Mouse (Mus musculus) embryonic facial prominence, embryonic 11.5 days (tissue): ENCODE results near the gene Nhsl1. TPM values are rescaled to one million over a fixed set of nuclear protein-coding genes. Genes with fewer than 3 reads are reported as not detected.

Source experiments
- ATAC-seq: fragments of 200-750 bp; cut with Nextera tagmentation; replicated peaks from 2 replicates; pipeline ENCODE4 v1.8.0; 2017; ENCODE audit warnings: low read depth; ENCODE audit not compliant: insufficient number of reproducible peaks, low FRiP score, low TSS enrichment
- DNase-seq: peaks from one replicate; pipeline ENCODE4 v3.0.0-alpha.2; 2015; ENCODE audit warnings: low spot score
- H3K27ac ChIP-seq: fragments of 300-500 bp; sonication (generic); replicated peaks from 2 replicates; pipeline ENCODE4 v1.5.1; 2014; ENCODE audit warnings: mild to moderate bottlenecking, low read depth, low read length, control low read depth
- H3K27me3 ChIP-seq: fragments of 300-500 bp; sonication (generic); 2 replicates; pipeline ENCODE4 v1.6.1; 2014; ENCODE audit warnings: mild to moderate bottlenecking, low read length, moderate library complexity, mixed read lengths; ENCODE audit not compliant: control insufficient read depth, insufficient read depth
- H3K36me3 ChIP-seq: fragments of 300-500 bp; sonication (generic); replicated peaks from 2 replicates; pipeline ENCODE4 v1.6.1; 2014; ENCODE audit warnings: low read depth, mild to moderate bottlenecking, low read length, moderate library complexity, mixed read lengths; ENCODE audit not compliant: control insufficient read depth, insufficient read depth
- H3K4me1 ChIP-seq: fragments of 300-500 bp; sonication (generic); 2 replicates; pipeline ENCODE4 v1.6.1; 2014; ENCODE audit warnings: low read length, mixed read lengths; ENCODE audit not compliant: control insufficient read depth, insufficient read depth
- H3K4me2 ChIP-seq: fragments of 300-500 bp; sonication (generic); 2 replicates; pipeline ENCODE4 v1.6.1; 2014; ENCODE audit warnings: low read depth, mild to moderate bottlenecking, control low read depth, low read length, moderate library complexity
- H3K4me3 ChIP-seq: fragments of 300-500 bp; sonication (generic); 2 replicates; pipeline ENCODE4 v1.5.1; 2014; ENCODE audit warnings: low read depth, low read length, control low read depth
- H3K9ac ChIP-seq: fragments of 300-500 bp; sonication (generic); replicated peaks from 2 replicates; pipeline ENCODE4 v1.6.1; 2014; ENCODE audit warnings: mild to moderate bottlenecking, control low read depth, low read length
- H3K9me3 ChIP-seq: fragments of 300-500 bp; sonication (generic); replicated peaks from 2 replicates; pipeline ENCODE4 v1.6.1; 2016; ENCODE audit warnings: mild to moderate bottlenecking, low read length, inconsistent platforms, mixed read lengths; ENCODE audit not compliant: control insufficient read depth
- WGBS: fragments of 180-500 bp; shearing (Covaris S2); extraction: QIAGEN DNeasy Blood & Tissue Kit; methylation state at CpG from one replicate; pipeline ENCODE4 v1.1.7; 2014; 5-methylcytosine and 5-hydroxymethylcytosine counted together
- polyA plus RNA-seq: library from polyadenylated mRNA; unstranded; fragments of >200 nt; fragmentation: Nextera tagmentation; extraction: Ambion mirVana; gene quantifications from 2 replicates; pipeline ENCODE4 v1.2.1, GENCODE M21; 2014

The Nhsl1 gene
- polyA plus RNA-seq, 1 experiment from 2014 or later = 12.5 TPM

GRCm38 (mm10) chr10:18354103-18354502 is 35.3 kb downstream of the Nhsl1 start:
- Histone ChIP-seq H3K9ac (no peak overlapping the region), H3K4me2 (no peak overlapping the region), H3K27ac (no peak overlapping the region), H3K36me3 (no peaks in the 10 kb centered on the region), H3K27me3 (no peaks in the 10 kb centered on the region), H3K9me3 (no peaks in the 10 kb centered on the region), H3K4me3 (no peak overlapping the region), H3K4me1 (no peaks in the 10 kb centered on the region)
- DNase-seq (no peak), ATAC-seq (no peak)
- 75% methylated on average over 8 of the region's 8 CpGs for WGBS

GRCm38 (mm10) chr10:18356461-18356860 is 37.7 kb downstream of the Nhsl1 start:
- H3K36me3 ChIP-seq = no peaks in the 10 kb centered on the region
- DNase-seq (no peak), ATAC-seq (no peak)
- H3K9me3 ChIP-seq = no peaks in the 10 kb centered on the region
- no peak overlapping the region for H3K4me3 ChIP-seq
- no peak overlapping the region for H3K9ac ChIP-seq
- 81% methylated on average over 6 of the region's 6 CpGs for WGBS
- no peaks in the 10 kb centered on the region for H3K27me3 ChIP-seq
- no peak overlapping the region for H3K4me2 ChIP-seq
- no peak overlapping the region for H3K27ac ChIP-seq
- no peaks in the 10 kb centered on the region for H3K4me1 ChIP-seq

- H3K4me3 ChIP-seq = no peak overlapping the region
- WGBS = 84% methylated on average over 6 of the region's 6 CpGs
- no peaks in the 10 kb centered on the region for H3K36me3 ChIP-seq
- no peak overlapping the region for H3K4me2 ChIP-seq
- DNase-seq (no peak), ATAC-seq (no peak)
- H3K9me3 ChIP-seq = no peaks in the 10 kb centered on the region
- no peaks in the 10 kb centered on the region for H3K27me3 ChIP-seq
- no peak overlapping the region for H3K27ac ChIP-seq
- H3K4me1 ChIP-seq = no peaks in the 10 kb centered on the region
- H3K9ac ChIP-seq = no peak overlapping the region
Measured at GRCm38 (mm10) chr10:18357212-18357611, 38.4 kb downstream of the Nhsl1 start.

GRCm38 (mm10) chr10:18358461-18358860 is 39.7 kb downstream of the Nhsl1 start:
- Histone ChIP-seq H3K36me3 (no peaks in the 10 kb centered on the region), H3K27ac (no peak overlapping the region), H3K4me2 (no peak overlapping the region), H3K9ac (no peak overlapping the region), H3K4me1 (no peaks in the 10 kb centered on the region), H3K4me3 (no peak overlapping the region), H3K9me3 (no peaks in the 10 kb centered on the region), H3K27me3 (no peaks in the 10 kb centered on the region)
- DNase-seq = no peak
- WGBS = 71% methylated on average over 5 of the region's 5 CpGs
- ATAC-seq = no peak

GRCm38 (mm10) chr10:18360175-18360574 is 41.4 kb downstream of the Nhsl1 start:
- Histone ChIP-seq H3K27ac (no peak overlapping the region), H3K36me3 (no peaks in the 10 kb centered on the region), H3K9ac (no peak overlapping the region), H3K4me3 (no peak overlapping the region), H3K4me1 (no peaks in the 10 kb centered on the region), H3K27me3 (no peaks in the 10 kb centered on the region), H3K9me3 (no peaks in the 10 kb centered on the region), H3K4me2 (no peak overlapping the region)
- no peak for ATAC-seq
- 85% methylated on average over 6 of the region's 6 CpGs for WGBS
- no peak for DNase-seq

GRCm38 (mm10) chr10:18365432-18365831 is 46.6 kb downstream of the Nhsl1 start:
- H3K9ac ChIP-seq = no peak overlapping the region
- ATAC-seq (no peak), DNase-seq (no peak)
- 88% methylated on average over 6 of the region's 6 CpGs for WGBS
- H3K4me2 ChIP-seq = no peak overlapping the region
- H3K4me1 ChIP-seq = 0 out of 2 replicates have a peak, but pooled peaks cover 1% of the 10 kb centered on the region
- no peak overlapping the region for H3K4me3 ChIP-seq
- no peaks in the 10 kb centered on the region for H3K36me3 ChIP-seq
- H3K27ac ChIP-seq = no peak overlapping the region
- no peaks in the 10 kb centered on the region for H3K9me3 ChIP-seq
- no peaks in the 10 kb centered on the region for H3K27me3 ChIP-seq

- 62% methylated on average over 7 of the region's 7 CpGs for WGBS
- DNase-seq (no peak), ATAC-seq (no peak)
Measured at GRCm38 (mm10) chr10:18366697-18367096, 47.9 kb downstream of the Nhsl1 start.

GRCm38 (mm10) chr10:18368111-18368510 is 49.3 kb downstream of the Nhsl1 start:
- DNase-seq = no peak
- no peak overlapping the region for H3K4me3 ChIP-seq
- 96% methylated on average over 8 of the region's 8 CpGs for WGBS
- H3K4me2 ChIP-seq = no peak overlapping the region
- no peak overlapping the region for H3K27ac ChIP-seq
- no peaks in the 10 kb centered on the region for H3K9me3 ChIP-seq
- H3K27me3 ChIP-seq = no peaks in the 10 kb centered on the region
- no peak overlapping the region for H3K9ac ChIP-seq
- ATAC-seq = no peak
- peaks cover 7% of the 10 kb centered on the region; the same call in 1 of the 2 replicates for H3K4me1 ChIP-seq
- H3K36me3 ChIP-seq = no peaks in the 10 kb centered on the region

More at GRCm38 (mm10) chr10:18366697-18367096, 47.9 kb downstream of the Nhsl1 start:
- Histone ChIP-seq H3K9me3 (no peaks in the 10 kb centered on the region), H3K4me2 (no peak overlapping the region), H3K4me3 (no peak overlapping the region), H3K36me3 (no peaks in the 10 kb centered on the region), H3K27me3 (no peaks in the 10 kb centered on the region), H3K4me1 (peaks cover 5% of the 10 kb centered on the region; the same call in 1 of the 2 replicates), H3K27ac (no peak overlapping the region), H3K9ac (no peak overlapping the region)
